Mouse (Mus musculus): ENCODE measurements around the gene Hoxa5.

GRCm38 (mm10) chr6:52221337-52221992, 17.1 kb upstream of the Hoxa5 start, which contains the start of gene Hoxa7:
- TF ChIP-seq CTCF (IDR thresholded peaks at IDR 0.05; ENCODE audit: extremely low read depth, insufficient read depth, insufficient read length, insufficient replicate concordance) (peak; percentile 94), POLR2A (IDR thresholded peaks at IDR 0.05; ENCODE audit: low read depth, low read length) (no peak)
